Mouse (Mus musculus): ENCODE measurements around the gene Mpzl2. TPM values are rescaled to one million over a fixed set of nuclear protein-coding genes. Genes with fewer than 3 reads are reported as not detected.
"Not testable (repeated sequence)": the region's sequence is repeated elsewhere in the genome, so short reads cannot be mapped to it uniquely, and the experiment has no call there.

Mpzl2 gene
- total RNA-seq, 2 experiments from 2014 or later: 0.31 TPM; not detected in 1

DNA sequence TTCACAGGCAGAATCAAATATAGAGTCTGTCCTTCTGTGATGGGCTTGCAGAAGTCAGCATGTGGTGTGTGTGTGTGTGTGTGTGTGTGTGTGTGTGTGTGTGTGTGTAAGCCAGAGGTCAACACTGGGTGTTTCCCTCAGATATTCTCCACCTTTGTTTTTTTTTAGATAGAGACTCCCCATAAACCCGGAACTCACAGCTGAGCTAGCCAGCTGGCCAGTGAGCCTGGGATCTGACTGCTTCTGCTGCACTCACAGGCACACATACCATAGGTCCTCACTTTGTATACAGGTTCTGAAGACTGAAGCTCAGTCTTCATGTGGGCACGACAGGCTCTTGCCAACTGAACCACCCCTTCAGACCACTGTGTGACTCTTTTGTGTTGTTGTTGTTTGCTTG lies 7.3 kb upstream of the Mpzl2 start:
- DNase-seq (ENCODE audit: low spot score in 2 of 2): no peak

DNA sequence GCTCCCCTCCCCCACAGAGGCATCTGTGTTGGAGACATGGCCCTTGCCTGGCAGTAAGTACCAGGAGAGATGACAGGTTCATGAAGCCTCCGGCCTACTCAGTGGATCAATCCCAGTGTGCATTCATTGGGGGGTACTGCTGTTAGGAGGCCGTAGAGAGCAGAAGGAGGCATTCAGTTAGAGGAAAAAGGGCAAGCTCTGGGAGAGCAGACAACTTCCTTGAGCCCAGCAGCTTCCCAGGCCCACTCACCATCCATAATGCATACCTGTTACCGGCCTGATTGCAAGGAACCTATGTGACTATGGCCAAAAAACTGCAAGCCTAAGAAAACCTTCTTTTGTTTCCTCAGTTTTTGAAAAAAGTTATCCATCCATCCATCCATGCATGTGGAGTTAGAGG lies 5.1 kb upstream of the Mpzl2 start:
- DNase-seq (ENCODE audit: low spot score in 2 of 2): no peak

DNA sequence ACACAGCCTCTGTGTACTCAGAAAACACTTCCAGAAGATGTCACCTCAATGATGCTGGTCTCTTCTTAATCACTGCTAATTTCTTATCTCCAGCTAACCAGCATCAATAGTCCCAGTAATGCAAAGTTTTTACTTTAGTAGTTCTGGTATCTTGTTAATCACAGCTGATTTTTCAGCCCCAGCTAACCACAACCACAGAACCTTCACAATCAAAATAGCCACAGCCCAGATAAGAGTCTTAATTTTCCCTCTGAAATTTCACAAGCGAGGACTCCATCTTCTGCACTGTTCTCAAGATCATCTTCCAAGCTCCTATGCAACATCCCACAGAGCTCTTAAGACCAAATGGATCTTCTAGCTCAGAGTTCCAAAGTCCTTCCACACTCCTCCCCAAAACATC lies 1.8 kb upstream of the Mpzl2 start:
- not testable (repeated sequence) for DNase-seq (ENCODE audit: low spot score in 2 of 2)

DNA sequence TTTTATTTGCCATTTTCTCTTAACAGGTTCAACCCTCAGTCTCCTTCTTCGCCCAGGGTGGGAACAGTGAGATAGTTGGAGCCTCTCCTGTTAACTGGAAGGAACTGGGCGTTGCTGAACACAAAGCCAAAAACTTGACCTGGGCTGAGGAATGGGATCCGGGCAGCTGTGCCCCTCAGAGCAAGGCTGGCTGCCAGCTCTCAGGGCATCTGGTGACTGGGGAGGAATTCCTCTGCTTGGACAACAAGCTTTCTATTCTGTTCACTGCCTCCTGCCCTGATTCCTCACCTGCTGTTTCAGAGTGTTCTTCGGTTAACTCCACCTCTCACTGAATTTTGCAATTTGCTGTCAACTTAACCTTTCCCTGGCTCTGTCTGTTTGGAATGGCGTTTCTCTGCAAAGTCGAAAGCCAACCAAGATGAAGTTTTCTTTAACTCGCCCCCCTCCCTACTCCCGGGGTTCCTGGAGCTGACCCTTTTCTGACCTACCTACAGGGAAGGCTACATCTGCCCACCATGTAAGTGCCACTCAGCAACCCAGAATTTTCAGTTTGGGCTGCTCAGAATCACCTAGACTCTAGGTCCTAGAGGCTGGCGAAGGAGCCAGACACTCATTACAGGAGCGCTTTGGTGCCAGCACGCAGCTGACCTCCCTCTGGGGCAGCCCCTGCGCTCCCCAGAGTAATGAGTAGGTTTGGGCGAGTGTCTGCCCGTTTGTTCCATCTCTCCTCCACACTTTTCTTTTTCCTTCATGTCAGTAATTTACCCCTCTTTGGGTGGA lies 657 bp downstream of the Mpzl2 start:
- DNase-seq (ENCODE audit: low spot score in 2 of 2): no peak

DNA sequence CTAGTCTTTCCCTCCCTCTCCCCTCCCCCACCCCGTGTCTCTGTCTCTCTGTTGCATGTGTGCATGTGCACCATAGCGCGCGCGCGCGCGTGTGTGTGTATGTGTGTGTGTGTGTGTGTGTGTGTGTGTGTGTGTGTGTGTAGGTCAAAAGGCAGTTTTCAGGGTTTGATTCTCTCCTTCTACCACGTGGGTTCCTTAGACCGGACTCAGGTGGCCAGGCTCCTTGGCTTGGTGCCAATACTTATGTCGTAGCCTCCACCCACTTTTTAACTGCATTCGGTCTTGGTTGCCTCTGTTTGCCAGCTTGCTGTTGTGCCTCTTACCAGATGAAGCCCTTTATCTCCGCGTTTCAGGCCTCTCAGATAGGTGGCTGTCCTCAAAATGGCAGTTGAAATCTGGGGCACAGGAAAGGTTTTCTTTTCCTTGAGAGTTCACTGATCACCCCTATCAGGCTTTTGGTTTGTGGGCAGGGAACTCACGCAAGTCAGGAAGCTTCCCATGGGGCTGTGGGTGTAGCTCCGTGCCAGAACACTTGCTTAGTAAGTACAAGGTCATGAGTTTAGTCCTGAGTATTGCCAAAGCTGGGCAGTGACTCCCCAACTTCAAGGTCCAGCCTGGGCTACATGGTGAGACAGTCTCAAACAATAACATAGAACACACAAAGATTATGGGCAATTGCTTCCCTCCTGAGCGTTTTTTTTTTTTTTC lies 1.7 kb downstream of the Mpzl2 start:
- no peak for DNase-seq (ENCODE audit: low spot score in 2 of 2)

DNA sequence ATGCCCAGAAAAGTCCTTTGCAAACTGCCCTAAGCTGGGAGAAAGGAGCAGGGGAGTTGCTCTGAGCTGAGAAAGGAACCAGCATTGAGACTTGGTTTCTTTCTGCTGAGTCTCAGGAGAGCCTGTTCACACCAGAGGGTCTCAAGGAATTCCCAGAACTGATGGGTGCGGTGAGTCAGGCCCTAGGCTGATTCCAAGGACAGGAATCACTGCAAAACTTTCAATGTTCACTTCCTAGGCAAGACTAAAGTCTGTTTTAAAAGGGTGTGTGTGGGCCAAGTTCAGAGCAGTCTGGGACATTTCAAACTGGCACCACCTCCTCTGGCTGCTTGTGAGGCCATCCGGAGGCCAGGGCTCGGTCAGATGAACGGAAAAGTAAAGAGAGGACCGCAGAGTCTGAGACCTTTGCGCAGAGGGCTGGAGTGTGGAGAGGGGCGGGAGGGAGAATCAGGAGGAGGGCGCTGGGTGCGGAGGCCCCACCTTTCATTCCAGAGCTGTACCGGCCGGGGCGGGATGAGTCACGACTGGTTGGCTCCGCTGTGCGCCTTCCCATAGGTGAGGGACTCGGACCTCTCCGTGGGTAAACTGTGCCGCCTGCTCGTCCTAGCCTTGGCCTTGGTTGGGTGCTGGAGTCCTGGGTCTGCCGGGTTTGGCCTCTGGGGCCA lies 2.6 kb downstream of the Mpzl2 start:
- no peak for DNase-seq (ENCODE audit: low spot score in 2 of 2)

DNA sequence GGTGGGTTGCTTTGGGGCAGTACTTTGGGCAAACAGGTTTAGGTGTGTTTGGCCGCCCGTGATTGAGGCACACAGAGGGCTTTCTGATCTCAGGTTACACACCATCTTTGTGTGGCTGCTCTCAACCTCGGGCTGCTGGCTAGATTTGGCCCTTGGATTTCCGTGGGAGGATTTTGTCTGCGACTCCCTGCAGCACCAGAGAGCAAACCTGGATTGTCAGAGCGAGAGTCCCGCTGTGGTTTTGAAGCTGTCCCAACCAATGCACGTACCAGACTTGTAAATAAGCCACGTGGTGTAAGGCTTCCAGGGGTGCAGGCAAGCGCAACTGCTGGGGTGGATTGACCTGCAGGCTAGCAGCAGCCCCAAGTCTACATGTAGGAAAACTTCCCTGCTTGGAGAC lies 3.3 kb downstream of the Mpzl2 start:
- no peak for DNase-seq (ENCODE audit: low spot score in 2 of 2)

DNA sequence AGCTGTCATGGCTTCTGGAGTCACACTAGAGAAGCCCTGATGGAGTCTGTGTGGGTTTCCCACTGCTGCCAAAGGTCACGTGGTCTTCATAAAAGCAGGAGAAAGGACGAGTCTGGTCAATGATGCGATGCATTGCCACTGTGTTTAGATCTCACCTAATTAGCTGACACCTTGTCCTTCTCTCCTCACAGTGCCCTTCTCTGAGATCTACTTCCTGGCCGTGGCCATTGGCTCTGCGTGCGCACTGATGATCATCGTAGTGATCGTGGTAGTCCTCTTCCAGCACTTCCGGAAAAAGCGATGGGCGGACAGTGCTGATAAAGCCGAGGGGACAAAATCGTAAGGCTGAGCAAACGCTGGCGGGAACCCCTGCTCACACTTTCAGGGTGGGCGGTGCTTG lies 7.4 kb downstream of the Mpzl2 start:
- DNase-seq (ENCODE audit: low spot score in 2 of 2): no peak

DNA sequence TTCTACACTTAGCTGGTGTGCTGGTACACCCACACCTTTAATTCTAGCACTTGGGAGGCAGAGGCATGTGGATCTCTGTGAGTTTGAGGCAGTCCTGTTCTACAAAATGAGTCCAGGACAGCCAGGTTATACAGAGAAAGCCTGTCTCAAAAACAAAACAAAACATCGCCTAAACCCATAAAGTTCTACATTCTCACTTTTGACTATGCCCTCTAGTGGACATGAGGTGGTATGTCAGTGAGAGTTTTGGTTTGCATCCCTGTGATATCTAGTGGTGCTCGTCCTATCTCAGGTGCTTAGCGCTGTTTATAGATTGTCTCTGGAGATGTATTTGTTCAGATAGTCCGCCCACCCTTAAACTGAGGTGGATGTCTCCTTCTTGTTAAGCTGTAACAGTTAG lies 8.9 kb downstream of the Mpzl2 start:
- DNase-seq (ENCODE audit: low spot score in 2 of 2): no peak

DNA sequence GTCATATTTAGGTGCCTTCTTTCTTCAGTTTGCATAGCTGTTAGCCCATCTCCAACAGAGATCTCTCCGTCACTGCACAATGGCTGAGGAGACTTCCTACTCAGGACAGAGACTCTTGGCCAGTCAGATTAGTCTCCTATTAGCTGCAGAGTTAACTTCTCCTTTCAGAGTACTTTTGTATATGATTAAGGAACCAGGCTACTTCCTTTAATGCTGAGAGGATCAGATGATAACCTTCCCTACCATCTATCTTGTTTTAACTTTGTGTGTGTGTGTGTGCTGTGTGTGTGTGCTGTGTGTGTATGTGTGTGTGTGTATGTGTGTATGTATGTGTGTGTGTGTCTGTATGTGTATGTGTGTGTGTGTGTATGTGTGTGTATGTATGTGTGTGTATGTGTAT lies 10.1 kb downstream of the Mpzl2 start:
- DNase-seq (ENCODE audit: low spot score in 2 of 2): no peak

DNA sequence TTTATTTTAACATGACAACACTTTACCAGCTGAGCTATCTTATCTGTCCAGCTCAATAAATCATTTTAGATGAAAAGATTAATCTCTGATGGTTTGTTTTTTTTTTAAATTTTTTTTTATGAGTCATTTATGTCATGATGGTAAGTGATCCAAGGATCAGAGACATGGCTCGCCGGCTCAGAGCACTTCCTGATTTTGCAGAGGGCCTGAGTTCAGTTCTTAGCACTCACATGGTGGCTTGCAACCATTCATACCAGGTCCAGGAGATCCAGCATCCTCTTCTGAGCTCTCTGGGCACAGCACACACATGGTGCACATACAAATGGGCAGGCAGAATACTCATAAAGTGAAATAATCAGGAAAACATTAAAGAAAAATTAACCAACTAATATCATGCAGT lies 10.7 kb downstream of the Mpzl2 start:
- DNase-seq (ENCODE audit: low spot score in 2 of 2): no peak

DNA sequence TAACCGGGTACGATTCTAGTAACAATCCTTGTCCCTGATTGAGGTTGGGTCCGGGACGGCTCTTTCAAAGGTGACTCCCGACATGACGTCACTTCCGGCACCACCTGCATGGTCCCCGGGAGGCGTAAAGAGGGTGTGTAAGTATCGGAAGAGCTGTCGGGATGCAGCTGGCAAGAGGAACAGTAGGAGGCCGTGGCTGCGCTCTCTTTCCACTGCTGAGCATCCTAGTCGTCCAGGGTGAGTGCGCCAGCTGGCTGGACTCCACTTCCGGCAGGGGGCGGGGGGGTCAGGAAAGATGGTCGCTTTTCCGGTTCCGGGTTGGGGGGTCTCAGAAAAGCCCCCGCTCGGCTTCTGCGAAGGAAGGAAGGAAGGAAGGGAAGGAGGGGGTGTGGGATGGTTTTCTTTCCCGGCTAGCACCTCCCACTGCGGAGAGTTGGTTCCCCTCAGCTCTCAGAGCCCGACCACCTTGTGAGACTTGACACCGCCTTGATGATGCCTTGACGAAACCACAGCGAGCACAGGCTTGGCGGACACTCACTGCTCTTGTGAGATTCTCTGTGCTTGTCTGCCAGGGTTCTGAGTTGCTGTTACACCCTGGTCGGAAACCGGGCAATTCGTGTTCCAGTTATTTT lies 15.6 kb downstream of the Mpzl2 start, which contains the start of gene Mpzl3:
TSS of gene Mpzl3 (plus strand) at position 105 of the 632 bp plus-strand sequence.
- peak; percentile 72 to 84 for DNase-seq (ENCODE audit: low spot score in 2 of 2)

DNA sequence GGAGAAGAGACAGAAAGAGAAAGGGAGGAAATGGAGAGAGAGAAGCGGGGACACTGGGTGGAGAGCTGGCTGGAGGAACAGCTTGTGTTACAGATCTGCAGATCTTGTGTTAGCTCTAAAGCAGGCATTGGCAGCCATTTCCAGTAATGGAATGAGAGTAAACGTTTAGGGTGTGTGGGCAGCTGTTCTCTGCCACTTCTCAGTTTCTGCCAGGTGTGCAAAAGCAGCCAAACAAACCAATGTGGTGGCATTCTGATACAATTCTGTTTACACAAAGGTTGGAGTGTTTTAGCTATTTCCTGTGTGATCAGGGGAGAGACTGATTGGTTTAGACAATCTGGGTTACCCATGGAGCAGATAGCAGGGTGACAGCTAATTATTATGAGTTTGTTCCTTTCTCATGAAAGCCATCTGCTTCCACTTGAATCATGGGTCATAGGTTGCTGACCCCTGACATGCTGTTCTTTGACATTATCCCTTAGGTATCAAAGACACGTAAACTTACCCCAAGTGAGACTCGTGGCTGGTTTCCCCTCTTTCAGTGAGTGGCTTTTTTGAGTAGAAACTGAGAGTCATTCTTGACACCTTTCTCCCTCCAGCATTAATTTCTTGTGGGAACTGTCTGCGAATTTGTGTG lies 18.8 kb downstream of the Mpzl2 start:
- DNase-seq (ENCODE audit: low spot score in 2 of 2): no peak

DNA sequence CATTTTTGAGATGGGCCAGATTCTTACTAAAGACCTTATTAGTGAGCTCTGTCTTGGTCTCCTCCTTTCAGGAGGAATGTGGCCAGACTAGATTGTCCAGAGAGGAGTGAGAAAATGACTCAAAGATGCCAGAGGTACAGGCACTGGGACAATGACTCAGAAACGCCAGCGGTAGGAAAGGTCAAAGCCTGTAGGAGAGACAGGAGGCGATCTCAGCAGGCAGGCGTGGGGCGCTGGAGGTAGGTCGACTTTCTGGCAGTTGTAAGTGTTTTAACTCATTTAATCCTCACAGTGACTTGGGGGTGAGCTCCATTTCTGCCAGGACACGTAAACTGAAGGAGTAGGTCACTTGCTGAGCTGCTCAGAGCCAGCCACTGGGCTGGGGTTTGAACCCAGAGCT lies 20.6 kb downstream of the Mpzl2 start:
- no peak for DNase-seq (ENCODE audit: low spot score in 2 of 2)

DNA sequence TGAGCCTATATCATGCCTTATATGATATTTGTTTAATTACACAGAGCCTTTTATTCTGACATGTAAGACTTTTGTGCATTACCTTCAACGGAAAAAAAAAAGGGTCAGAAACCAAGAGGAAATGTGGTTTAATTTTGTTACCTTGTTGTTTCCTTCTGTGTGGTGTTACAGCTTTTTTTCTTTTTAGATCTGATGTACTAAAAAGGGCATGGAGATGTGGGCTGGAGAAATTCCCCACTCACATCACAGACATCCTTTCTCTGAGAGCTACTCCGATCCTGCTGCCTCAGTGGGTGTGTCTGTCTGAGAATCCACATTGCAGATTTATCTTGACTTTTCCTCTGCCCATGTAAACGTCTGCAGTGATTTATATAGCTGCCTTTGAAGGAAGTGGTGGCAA lies 23.1 kb downstream of the Mpzl2 start:
- no peak for DNase-seq (ENCODE audit: low spot score in 2 of 2)

DNA sequence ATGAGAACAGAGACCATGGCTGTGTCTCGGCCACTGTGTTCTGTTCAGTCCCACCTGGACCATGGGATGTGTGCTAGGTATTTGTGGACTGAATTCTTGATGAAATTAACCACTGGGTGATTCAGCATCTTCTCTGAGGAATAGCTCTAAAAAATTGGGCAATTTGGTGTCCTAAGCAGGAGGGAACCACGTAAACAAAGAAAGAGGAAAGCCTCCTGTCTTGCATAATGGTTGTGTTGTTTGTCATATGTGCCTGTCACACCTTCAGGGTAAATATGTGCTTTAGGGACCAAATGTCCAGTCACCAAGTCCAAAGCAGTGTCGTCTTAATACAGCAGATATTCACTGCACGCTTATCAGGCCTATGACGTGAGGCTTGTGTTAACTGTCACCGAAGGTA lies 24.8 kb downstream of the Mpzl2 start:
- DNase-seq (ENCODE audit: low spot score in 2 of 2): no peak

DNA sequence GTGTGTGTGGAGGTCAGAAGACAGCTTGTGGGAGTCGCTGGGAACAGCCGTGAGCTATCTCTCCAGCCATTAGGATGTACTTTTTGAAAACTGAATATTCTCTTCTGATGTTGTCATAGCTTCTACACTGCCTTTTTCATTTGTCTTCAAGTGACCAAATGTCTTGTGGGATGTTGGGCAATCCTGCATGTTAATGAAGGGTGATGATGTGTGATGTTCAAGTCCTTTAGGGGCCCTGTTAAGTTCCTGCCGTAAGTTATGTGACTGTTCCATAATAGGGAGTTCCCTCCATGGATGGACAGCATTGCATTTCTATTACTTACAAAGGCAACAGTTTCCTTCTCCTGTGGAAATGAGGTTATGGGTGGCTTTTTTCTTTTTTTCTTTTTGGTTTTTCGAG lies 27.1 kb downstream of the Mpzl2 start:
- no peak for DNase-seq (ENCODE audit: low spot score in 2 of 2)

DNA sequence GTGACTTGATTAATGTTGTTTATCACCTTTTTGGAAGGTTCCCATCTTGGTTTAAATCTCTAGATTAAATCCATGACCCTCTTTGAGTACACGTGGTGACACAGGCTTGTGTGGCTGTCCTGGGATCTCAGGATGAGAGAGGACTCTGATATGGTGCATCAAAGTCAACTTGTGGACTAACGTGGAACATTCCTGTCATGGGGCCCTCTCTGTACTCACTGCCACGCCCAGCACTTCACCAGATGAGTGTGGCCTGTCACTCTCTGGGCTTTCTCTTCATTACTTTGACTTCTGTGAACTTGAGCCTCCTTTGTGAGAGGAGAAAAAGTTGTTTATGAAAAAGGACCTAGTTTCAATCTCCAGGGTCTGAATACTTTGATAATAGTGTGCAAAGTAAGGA lies 32.2 kb downstream of the Mpzl2 start:
- DNase-seq (ENCODE audit: low spot score in 2 of 2): no peak

DNA sequence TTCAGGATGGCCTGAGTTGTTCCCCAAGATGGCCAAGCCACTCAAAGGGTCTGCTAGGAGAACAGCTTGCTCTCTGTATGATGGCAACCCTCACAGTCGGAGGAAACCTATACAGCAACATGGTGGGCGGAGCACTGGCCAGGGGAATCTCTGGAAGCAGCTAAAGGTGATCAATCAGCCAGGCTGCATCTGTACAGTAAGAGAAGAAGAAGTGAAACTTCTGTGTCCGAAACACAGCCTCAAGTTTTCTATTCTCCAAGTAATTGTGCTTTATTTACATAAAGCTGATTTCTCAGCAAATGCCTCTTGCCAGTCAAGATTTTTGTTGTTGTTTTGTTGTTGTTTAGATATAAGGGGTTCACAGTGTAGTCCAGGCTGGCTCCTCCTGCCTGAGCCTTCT lies 38.3 kb downstream of the Mpzl2 start:
- DNase-seq (ENCODE audit: low spot score in 2 of 2): no peak

DNA sequence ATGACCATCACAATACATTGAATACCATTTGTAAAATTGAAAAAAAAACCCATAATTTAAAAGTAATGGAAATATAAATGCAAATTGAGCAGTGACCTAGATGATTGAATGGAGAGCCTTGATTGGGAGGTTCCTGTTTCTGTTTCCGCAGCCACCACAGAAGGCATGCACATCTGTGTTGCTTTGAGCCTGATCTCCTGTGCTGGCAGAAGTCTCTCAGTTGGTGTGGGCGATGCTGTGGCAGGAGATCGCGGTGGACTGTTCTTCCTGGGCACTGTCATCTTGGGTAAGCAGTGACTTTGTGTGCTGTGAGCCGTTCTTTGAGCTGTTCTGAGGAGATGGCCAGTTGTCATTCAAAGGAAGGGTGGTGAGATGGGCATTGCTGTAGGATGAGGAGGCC lies 39.4 kb downstream of the Mpzl2 start, which contains the start of gene Jaml:
TSS of gene Jaml (plus strand) at position 173 of the 400 bp plus-strand sequence.
- DNase-seq (ENCODE audit: low spot score in 2 of 2): no peak

DNA sequence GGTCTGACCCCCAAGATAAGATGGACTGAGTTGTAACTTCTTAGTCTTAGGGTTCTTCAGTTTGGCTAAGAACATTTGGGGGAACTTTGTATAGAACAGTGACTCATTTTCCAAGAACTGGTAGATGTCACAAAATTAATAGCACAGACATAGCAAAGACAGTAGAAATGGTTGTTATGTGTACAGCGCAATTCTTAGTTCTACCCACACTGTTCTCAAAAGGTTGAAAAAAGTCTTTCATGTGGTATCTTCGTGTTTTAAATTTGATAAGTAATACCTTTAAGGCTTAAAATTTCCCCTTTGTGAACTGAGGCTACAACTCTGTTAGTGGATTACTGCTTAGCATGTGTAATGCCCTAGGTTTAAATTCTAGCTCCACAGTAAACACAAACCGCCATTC lies 43.5 kb downstream of the Mpzl2 start:
- DNase-seq (ENCODE audit: low spot score in 2 of 2): no peak

Data from gastrocnemius, postnatal 4 days (tissue).